Mouse (Mus musculus): ENCODE data around the gene Hsf5. TPM values are rescaled to one million over a fixed set of nuclear protein-coding genes. Genes with fewer than 3 reads are reported as not detected.

Gene Hsf5
- polyA plus RNA-seq, 1 experiment from 2014 or later, result 0.26 TPM

DNA sequence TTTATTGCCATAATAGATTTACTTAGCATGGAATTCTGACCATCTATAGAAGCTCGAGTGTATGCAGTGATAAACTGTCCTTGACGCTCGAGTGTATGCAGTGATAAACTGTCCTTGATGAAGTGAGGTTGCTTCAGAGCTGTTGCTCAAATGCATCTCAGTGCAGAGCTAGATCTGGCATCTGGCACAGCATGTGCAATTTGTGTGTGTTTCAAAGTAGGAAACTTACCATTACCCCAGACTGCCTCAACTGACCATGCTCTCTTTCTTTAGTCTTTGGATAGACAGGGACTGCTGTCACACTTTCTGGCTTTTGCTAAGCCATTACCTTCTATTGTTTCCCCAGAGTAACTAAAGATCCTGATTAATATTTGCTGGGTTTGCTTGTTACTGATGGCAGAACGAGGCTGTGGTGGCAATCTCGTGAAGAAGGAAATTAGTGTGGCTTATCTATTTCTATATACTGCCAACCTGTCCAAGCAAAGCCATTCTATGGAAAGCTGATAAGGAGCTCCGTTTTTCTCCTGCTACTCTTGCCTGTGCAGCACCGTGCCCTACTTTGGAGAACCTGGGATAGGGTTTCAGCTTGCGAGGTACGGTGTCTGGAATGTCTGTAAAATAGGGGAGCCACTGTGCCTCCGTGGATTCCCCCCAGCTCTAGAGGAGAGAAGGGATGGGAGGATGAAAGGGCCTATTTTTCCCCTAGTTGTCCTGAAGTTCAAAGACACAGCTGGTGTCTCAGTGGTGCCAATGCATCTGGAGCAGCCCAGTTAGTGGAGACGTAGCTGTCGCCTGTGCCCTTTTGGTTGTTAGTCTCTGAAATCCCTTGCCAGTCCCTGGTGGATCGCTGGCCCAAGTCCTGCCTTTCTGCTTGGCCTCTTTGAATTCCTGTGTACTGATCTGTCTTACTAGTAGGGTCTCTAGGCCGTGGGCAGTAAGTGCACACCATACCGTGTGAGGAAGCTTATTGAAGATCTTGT, 70.6 kb downstream of the Hsf5 start:
- Histone ChIP-seq H3K27me3 (ENCODE audit: low read depth, poor library complexity, severe bottlenecking) (0 out of 2 replicates have a peak, but pooled peaks cover 3% of the 10 kb centered on the region), H3K9me3 (replicated peaks) (no peaks in the 10 kb centered on the region), H3K4me1 (peaks cover 16% of the 10 kb centered on the region), H3K36me3 (no peaks in the 10 kb centered on the region), H3K4me3 (no peak overlapping the region), H3K27ac (no peak overlapping the region)
- WGBS, result 73% methylated on average over 15 of the region's 15 CpGs
- DNase-seq (ENCODE audit: low spot score), result no peak

GRCm38 (mm10) chr11:87688478-87689203, 71.7 kb downstream of the Hsf5 start:
- Histone ChIP-seq H3K27me3 (ENCODE audit: low read depth, poor library complexity, severe bottlenecking) (0 out of 2 replicates have a peak, but pooled peaks cover 3% of the 10 kb centered on the region), H3K4me3 (no peak overlapping the region), H3K36me3 (no peaks in the 10 kb centered on the region), H3K4me1 (peaks cover 11% of the 10 kb centered on the region), H3K27ac (no peak overlapping the region), H3K9me3 (replicated peaks) (no peaks in the 10 kb centered on the region)
- no peak for DNase-seq (ENCODE audit: low spot score)
- 75% methylated on average over 11 of the region's 11 CpGs for WGBS

- no peak overlapping the region for H3K27ac ChIP-seq
Observed at GRCm38 (mm10) chr11:87689402-87689808, 72.4 kb downstream of the Hsf5 start.

DNA sequence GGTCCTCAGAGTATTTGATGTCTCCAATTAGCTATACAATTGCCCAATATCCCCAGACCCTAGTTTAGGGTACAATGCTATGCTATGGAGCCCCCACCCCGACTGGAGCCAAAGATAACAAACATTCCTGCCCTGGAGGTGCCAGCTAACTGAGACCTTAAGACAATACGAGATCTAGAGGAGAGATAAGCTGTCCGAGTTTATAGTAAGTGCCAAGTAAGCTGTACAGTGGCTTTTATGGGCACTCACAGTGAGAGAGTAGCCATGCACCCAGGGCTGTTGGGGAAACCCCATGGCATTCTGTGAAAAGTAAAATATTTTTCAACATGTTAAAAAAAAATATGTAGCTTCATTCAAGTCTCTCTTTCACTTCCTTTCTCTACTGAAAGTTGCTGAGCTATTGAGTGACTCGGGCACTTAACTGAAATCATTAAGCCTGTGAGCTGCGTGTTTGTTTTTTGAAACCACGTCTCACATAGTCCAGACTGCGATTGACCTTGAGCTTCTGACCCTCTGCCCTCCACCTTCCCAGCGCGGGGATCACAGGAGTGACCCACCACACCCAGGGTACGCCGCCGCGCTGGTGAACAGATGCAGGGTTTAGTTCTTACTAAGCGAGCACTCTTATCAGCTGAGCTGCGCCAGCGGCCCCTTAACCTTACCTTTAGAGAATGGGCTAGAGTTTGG, 73.2 kb downstream of the Hsf5 start:
- no peaks in the 10 kb centered on the region for H3K36me3 ChIP-seq
- 71% methylated on average over 16 of the region's 16 CpGs for WGBS
- no peak overlapping the region for H3K4me3 ChIP-seq
- no peaks in the 10 kb centered on the region for H3K9me3 ChIP-seq (replicated peaks)
- H3K4me1 ChIP-seq, result peaks cover 11% of the 10 kb centered on the region
- no peak for DNase-seq (ENCODE audit: low spot score)
- no peak overlapping the region for H3K27ac ChIP-seq
- H3K27me3 ChIP-seq (ENCODE audit: low read depth, poor library complexity, severe bottlenecking), result 0 out of 2 replicates have a peak, but pooled peaks cover 3% of the 10 kb centered on the region

More at GRCm38 (mm10) chr11:87689402-87689808, 72.4 kb downstream of the Hsf5 start:
- H3K9me3 ChIP-seq (replicated peaks), result no peaks in the 10 kb centered on the region
- DNase-seq (ENCODE audit: low spot score), result no peak
- WGBS, result 18% methylated on average over 7 of the region's 7 CpGs
- 0 out of 2 replicates have a peak, but pooled peaks cover 3% of the 10 kb centered on the region for H3K27me3 ChIP-seq (ENCODE audit: low read depth, poor library complexity, severe bottlenecking)
- no peak overlapping the region for H3K4me3 ChIP-seq
- H3K36me3 ChIP-seq, result no peaks in the 10 kb centered on the region
- H3K4me1 ChIP-seq, result peaks cover 11% of the 10 kb centered on the region

DNA sequence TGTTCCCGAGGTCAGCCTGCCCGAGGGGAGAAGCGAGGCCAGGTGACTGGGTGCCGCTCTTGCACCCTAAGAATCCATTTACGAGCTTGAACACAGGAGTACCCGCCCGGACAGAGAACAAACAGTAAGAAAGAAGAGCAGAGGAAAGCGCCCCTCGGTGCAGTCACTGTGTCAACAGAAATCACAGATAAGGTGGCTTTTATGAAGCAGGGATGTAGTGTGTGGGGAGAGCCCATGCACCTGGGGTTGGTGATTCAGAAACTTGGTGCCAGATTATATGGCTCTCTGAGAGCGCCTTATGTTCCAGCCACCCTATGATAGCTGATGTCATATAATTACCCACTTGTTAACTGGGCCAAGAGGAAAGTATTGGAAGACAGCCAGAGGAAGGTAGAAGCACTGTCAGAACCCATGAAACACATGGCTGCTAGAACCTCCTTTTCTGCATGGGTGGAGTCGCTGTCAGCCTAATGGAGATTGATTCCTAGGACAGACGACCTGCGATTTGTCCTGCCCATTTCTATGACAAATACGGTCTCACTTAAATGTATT, 80.2 kb downstream of the Hsf5 start:
- Histone ChIP-seq H3K27me3 (ENCODE audit: low read depth, poor library complexity, severe bottlenecking) (no peaks in the 10 kb centered on the region), H3K36me3 (no peaks in the 10 kb centered on the region), H3K4me1 (no peaks in the 10 kb centered on the region), H3K27ac (no peak overlapping the region), H3K9me3 (replicated peaks) (no peaks in the 10 kb centered on the region), H3K4me3 (no peak overlapping the region)
- DNase-seq (ENCODE audit: low spot score), result no peak
- WGBS, result 70% methylated on average over 14 of the region's 14 CpGs

GRCm38 (mm10) chr11:87698126-87698525, 81.2 kb downstream of the Hsf5 start:
- Histone ChIP-seq H3K9me3 (replicated peaks) (no peaks in the 10 kb centered on the region), H3K36me3 (no peaks in the 10 kb centered on the region), H3K4me1 (no peaks in the 10 kb centered on the region), H3K27me3 (ENCODE audit: low read depth, poor library complexity, severe bottlenecking) (no peaks in the 10 kb centered on the region), H3K27ac (no peak overlapping the region), H3K4me3 (no peak overlapping the region)
- 94% methylated on average over 4 of the region's 4 CpGs for WGBS
- DNase-seq (ENCODE audit: low spot score), result no peak

DNA sequence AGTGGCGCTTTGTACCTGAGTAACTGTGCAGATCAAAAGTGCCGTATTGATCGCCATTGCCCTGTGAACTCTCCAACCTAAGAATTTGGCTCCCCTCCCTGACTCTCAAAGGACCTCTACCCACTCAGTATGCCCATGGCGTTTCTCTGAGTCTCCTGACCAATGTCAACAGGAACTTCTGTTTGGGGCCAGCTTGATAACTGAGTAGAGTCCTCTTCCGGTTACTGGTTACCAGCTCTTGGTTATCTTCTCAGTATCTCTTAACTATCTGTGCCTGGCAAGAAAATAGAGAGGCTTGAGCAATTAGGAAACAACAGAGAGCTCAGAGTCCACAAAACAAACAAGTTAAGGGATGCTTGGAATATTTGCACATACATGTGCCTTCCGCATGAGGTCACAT, 84.1 kb downstream of the Hsf5 start:
- no peak for DNase-seq (ENCODE audit: low spot score)
- H3K4me1 ChIP-seq, result no peaks in the 10 kb centered on the region
- H3K27ac ChIP-seq, result no peak overlapping the region
- H3K27me3 ChIP-seq (ENCODE audit: low read depth, poor library complexity, severe bottlenecking), result no peaks in the 10 kb centered on the region
- no peaks in the 10 kb centered on the region for H3K9me3 ChIP-seq (replicated peaks)
- no peak overlapping the region for H3K4me3 ChIP-seq
- WGBS, result 85% methylated on average over 6 of the region's 6 CpGs
- H3K36me3 ChIP-seq, result no peaks in the 10 kb centered on the region

DNA sequence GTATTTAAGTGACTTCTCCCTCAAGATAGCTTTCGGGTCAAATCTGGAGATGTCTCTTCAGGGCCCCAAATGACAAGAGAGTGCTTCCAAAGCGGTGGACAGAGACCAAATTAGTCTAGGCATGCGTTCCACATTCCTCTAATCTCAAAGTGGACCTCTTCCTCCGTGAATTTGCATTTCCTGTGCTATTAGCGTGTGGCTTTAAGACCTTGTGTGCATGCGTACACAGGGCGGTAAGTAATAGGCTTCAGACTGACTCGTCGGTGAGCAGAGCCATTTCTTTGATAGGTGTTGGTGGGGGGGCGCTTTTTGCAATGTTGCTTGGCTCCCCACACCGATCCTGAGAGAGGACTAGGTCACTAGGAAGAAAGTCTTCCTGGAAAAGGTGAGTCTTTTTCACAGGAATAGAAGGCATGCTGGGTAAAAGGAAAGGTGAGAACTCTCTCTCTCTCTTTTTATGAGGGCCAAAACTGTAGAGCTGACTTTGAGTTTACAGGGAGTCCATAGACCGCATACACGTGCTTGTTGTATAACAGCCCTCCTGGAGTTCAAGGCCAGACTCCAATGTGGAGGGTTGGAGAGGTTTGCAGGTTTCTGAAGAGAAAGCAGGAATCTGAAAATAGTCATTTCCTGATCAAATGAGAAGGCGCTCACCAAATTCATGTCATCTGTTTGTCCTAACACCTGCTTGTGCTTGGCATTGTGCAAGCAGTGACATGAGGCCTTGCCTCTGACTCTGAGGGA, 85.1 kb downstream of the Hsf5 start:
- DNase-seq (ENCODE audit: low spot score), result no peak
- H3K36me3 ChIP-seq, result no peaks in the 10 kb centered on the region
- H3K9me3 ChIP-seq (replicated peaks), result no peaks in the 10 kb centered on the region
- no peak overlapping the region for H3K4me3 ChIP-seq
- WGBS, result 88% methylated on average over 14 of the region's 14 CpGs
- H3K27me3 ChIP-seq (ENCODE audit: low read depth, poor library complexity, severe bottlenecking), result no peaks in the 10 kb centered on the region
- H3K4me1 ChIP-seq, result no peaks in the 10 kb centered on the region
- H3K27ac ChIP-seq, result no peak overlapping the region

- Histone ChIP-seq H3K27ac (no peak overlapping the region), H3K4me3 (no peak overlapping the region), H3K27me3 (ENCODE audit: low read depth, poor library complexity, severe bottlenecking) (peaks cover 8% of the 10 kb centered on the region; the same call in 1 of the 2 replicates), H3K9me3 (replicated peaks) (no peaks in the 10 kb centered on the region), H3K4me1 (no peaks in the 10 kb centered on the region), H3K36me3 (no peaks in the 10 kb centered on the region)
- DNase-seq (ENCODE audit: low spot score), result no peak
- WGBS, result 86% methylated on average over 5 of the region's 5 CpGs
Observed at GRCm38 (mm10) chr11:87703654-87704053, 86.7 kb downstream of the Hsf5 start.

DNA sequence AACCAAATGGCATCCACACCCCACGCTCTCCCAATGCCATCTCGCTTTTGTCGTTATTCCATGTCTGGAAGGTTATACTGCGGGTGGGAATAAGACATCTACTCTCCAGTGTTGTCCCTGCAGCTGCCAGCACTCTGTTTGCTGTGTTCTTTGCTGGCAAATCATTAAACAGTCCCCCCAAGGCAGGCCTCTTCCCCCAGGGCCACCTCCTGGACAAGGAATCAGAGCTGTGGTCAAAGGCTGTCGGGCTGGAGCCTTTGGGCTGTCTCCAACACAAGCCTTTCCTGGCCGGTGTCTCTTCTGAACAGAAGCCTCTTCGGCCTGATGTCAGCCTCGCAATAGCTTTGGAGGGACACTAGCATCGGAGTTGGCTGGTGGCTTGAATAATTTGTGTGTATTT, 87.3 kb downstream of the Hsf5 start:
- Histone ChIP-seq H3K4me3 (no peak overlapping the region), H3K36me3 (no peaks in the 10 kb centered on the region), H3K27me3 (ENCODE audit: low read depth, poor library complexity, severe bottlenecking) (peaks cover 15% of the 10 kb centered on the region; the same call in 1 of the 2 replicates), H3K4me1 (peaks cover under 1% of the 10 kb centered on the region; the same call in 1 of the 2 replicates), H3K27ac (no peak overlapping the region), H3K9me3 (replicated peaks) (no peaks in the 10 kb centered on the region)
- WGBS, result 85% methylated on average over 9 of the region's 9 CpGs
- no peak for DNase-seq (ENCODE audit: low spot score)

- Histone ChIP-seq H3K4me1 (peaks cover 24% of the 10 kb centered on the region), H3K27me3 (ENCODE audit: low read depth, poor library complexity, severe bottlenecking) (peaks cover 32% of the 10 kb centered on the region), H3K27ac (no peak overlapping the region), H3K9me3 (replicated peaks) (no peaks in the 10 kb centered on the region), H3K4me3 (no peak overlapping the region), H3K36me3 (no peaks in the 10 kb centered on the region)
- no peak for DNase-seq (ENCODE audit: low spot score)
- WGBS, result 68% methylated on average over 8 of the region's 8 CpGs
Observed at GRCm38 (mm10) chr11:87707570-87707969, 90.6 kb downstream of the Hsf5 start.

DNA sequence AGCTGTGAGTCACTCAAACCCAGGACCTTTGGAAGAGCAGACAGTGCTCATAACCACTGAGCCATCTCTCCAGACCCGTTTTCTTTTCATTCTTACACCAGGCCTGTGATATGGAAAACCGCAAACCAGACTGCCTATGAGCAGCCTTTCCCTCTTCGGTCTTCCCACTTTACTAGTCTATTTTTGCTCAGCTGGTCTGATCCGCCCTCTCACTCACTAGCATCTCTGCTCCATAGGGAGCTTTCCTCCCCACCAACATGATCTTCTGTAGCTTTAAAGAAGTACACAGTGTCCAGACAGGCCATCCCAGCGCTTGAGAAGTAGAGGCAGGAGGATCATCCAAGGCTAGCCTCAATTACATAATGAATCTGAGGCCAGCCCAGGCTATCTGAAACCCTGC, 92.0 kb downstream of the Hsf5 start:
- no peak for DNase-seq (ENCODE audit: low spot score)
- WGBS, result 86% methylated on average over 5 of the region's 5 CpGs
- Histone ChIP-seq H3K9me3 (replicated peaks) (no peaks in the 10 kb centered on the region), H3K36me3 (no peaks in the 10 kb centered on the region), H3K27me3 (ENCODE audit: low read depth, poor library complexity, severe bottlenecking) (peaks cover 32% of the 10 kb centered on the region), H3K4me1 (peaks cover 24% of the 10 kb centered on the region), H3K27ac (no peak overlapping the region), H3K4me3 (no peak overlapping the region)
